Mouse (Mus musculus): ENCODE data around the gene Ccnc. TPM values are rescaled to one million over a fixed set of nuclear protein-coding genes. Genes with fewer than 3 reads are reported as not detected.
"Not testable (repeated sequence)": the region's sequence is repeated elsewhere in the genome, so short reads cannot be mapped to it uniquely, and the experiment has no call there.

The Ccnc gene
- total RNA-seq, 4 experiments from 2014 or later: 20.6 to 29.6 (median 27.5) TPM

- DNase-seq: peak; percentile 18
Measured at GRCm38 (mm10) chr4:21726912-21727614, 438 bp upstream of the Ccnc start.

GRCm38 (mm10) chr4:21739169-21739568 is 11.7 kb downstream of the Ccnc start:
- DNase-seq: peak; percentile 11

GRCm38 (mm10) chr4:21744142-21744541 is 16.6 kb downstream of the Ccnc start:
- DNase-seq: not testable (repeated sequence)

GRCm38 (mm10) chr4:21745723-21746122 is 18.2 kb downstream of the Ccnc start:
- no peak for DNase-seq

- no peak for DNase-seq
Measured at GRCm38 (mm10) chr4:21755123-21755789, 27.8 kb downstream of the Ccnc start.

GRCm38 (mm10) chr4:21758860-21759259 is 31.4 kb downstream of the Ccnc start:
- no peak for DNase-seq

GRCm38 (mm10) chr4:21761416-21762160 is 34.1 kb downstream of the Ccnc start:
- no peak for DNase-seq

- DNase-seq: no peak
Measured at GRCm38 (mm10) chr4:21763827-21764226, 36.3 kb downstream of the Ccnc start.

- no peak for DNase-seq
Measured at GRCm38 (mm10) chr4:21766171-21766862, 38.8 kb downstream of the Ccnc start.

GRCm38 (mm10) chr4:21766863-21767304 is 39.4 kb downstream of the Ccnc start, which contains the start of the genes Usp45 and Tstd3:
Usp45 (plus strand) TSS chr4:21767156.
Tstd3 (minus strand) TSS chr4:21767212.
- peak; percentile 59 for DNase-seq

- DNase-seq: no peak
Measured at GRCm38 (mm10) chr4:21771064-21771463, 43.6 kb downstream of the Ccnc start.

GRCm38 (mm10) chr4:21772306-21772705 is 44.8 kb downstream of the Ccnc start:
- DNase-seq: no peak

GRCm38 (mm10) chr4:21776091-21776945 is 48.8 kb downstream of the Ccnc start:
- DNase-seq: peak; percentile 82

- no peak for DNase-seq
Measured at GRCm38 (mm10) chr4:21776946-21777265, 49.4 kb downstream of the Ccnc start.

- no peak for DNase-seq
Measured at GRCm38 (mm10) chr4:21780816-21781726, 53.6 kb downstream of the Ccnc start.

- no peak for DNase-seq
Measured at GRCm38 (mm10) chr4:21786268-21786667, 58.8 kb downstream of the Ccnc start.

GRCm38 (mm10) chr4:21788903-21789302 is 61.4 kb downstream of the Ccnc start:
- no peak for DNase-seq

- no peak for DNase-seq
Measured at GRCm38 (mm10) chr4:21789836-21790235, 62.3 kb downstream of the Ccnc start.

GRCm38 (mm10) chr4:21793631-21794030 is 66.1 kb downstream of the Ccnc start:
- no peak for DNase-seq

GRCm38 (mm10) chr4:21801013-21801412 is 73.5 kb downstream of the Ccnc start:
- DNase-seq: peak; percentile 17

GRCm38 (mm10) chr4:21801620-21802019 is 74.1 kb downstream of the Ccnc start:
- DNase-seq: no peak
